ENCODE assay signal across 11 mouse cellular contexts in genomic region chr2:45089251-45089530, GRCm38 (mm10). TPM values are rescaled to one million over a fixed set of nuclear protein-coding genes. Genes with fewer than 3 reads are reported as not detected.
A peak's percentile ranks its signal among the peaks of the same experiment; 100 is the strongest.
DNase-seq lines count a peak whose midpoint lies in the region; ATAC-seq and TF ChIP-seq lines count a peak whose summit lies in the region.
"Had no signal": no experiment of that assay in that cellular context is flagged by ENCODE, and none has a peak within 500 bp of the region (broad histone marks: within the 10 kb centered on the region; RNA-seq: fewer than 3 reads in every experiment).

No protein-coding gene starts in this region.

- no peak overlapping the region for H3K4me3 ChIP-seq in heart, embryonic 15.5 days
- H3K4me3 ChIP-seq in brown adipose tissue, adult 24 weeks (ENCODE audit: insufficient read depth, low read depth, low read length) = no peak overlapping the region
- H3K4me3 ChIP-seq in forebrain, postnatal 0 days (ENCODE audit: low read depth, low read length) = no peak overlapping the region
- no peak overlapping the region for H3K4me3 ChIP-seq in midbrain, embryonic 14.5 days (replicated peaks; ENCODE audit: low read depth, low read length)
- H3K4me3 ChIP-seq: limb, embryonic 15.5 days; lung, embryonic 15.5 days had no signal

- 48% methylated on average over 3 of the region's 3 CpGs for WGBS in heart, embryonic 15.5 days
- WGBS in forebrain, postnatal 0 days = 41% methylated on average over 3 of the region's 3 CpGs
- 16% methylated on average over 3 of the region's 3 CpGs for WGBS in midbrain, embryonic 14.5 days

- H3K27me3 ChIP-seq in heart, embryonic 15.5 days = no peaks in the 10 kb centered on the region
- no peaks in the 10 kb centered on the region for H3K27me3 ChIP-seq in forebrain, postnatal 0 days (ENCODE audit: insufficient read depth, low read length)
- H3K27me3 ChIP-seq in midbrain, embryonic 14.5 days (ENCODE audit: control insufficient read depth, insufficient read depth, low read length) = no peaks in the 10 kb centered on the region
- H3K27me3 ChIP-seq: limb, embryonic 15.5 days; lung, embryonic 15.5 days had no signal

- H3K4me2 ChIP-seq in heart, embryonic 15.5 days = no peak overlapping the region
- H3K4me2 ChIP-seq in forebrain, postnatal 0 days (ENCODE audit: low read depth) = no peak overlapping the region
- H3K4me2 ChIP-seq in midbrain, embryonic 14.5 days (ENCODE audit: low read length) = peak overlapping the region; percentile 33
- H3K4me2 ChIP-seq: limb, embryonic 15.5 days; lung, embryonic 15.5 days had no signal

- H3K4me1 ChIP-seq in heart, embryonic 15.5 days (replicated peaks) = peaks cover 31% of the 10 kb centered on the region
- H3K4me1 ChIP-seq in brown adipose tissue, adult 24 weeks (ENCODE audit: control insufficient read depth, insufficient read depth, insufficient read length, low read length) = peaks cover 4% of the 10 kb centered on the region; the same call in 1 of the 2 replicates
- peaks cover 17% of the 10 kb centered on the region for H3K4me1 ChIP-seq in forebrain, postnatal 0 days (ENCODE audit: insufficient read depth)
- peaks cover 40% of the 10 kb centered on the region for H3K4me1 ChIP-seq in midbrain, embryonic 14.5 days (ENCODE audit: control insufficient read depth, insufficient read depth, low read length)

- H3K36me3 ChIP-seq in heart, embryonic 15.5 days = peaks cover 4% of the 10 kb centered on the region; the same call in 1 of the 2 replicates
- H3K36me3 ChIP-seq in forebrain, postnatal 0 days (ENCODE audit: insufficient read depth) = peaks cover 7% of the 10 kb centered on the region
- no peaks in the 10 kb centered on the region for H3K36me3 ChIP-seq in midbrain, embryonic 14.5 days (ENCODE audit: control insufficient read depth, insufficient read depth, low read length)
- H3K36me3 ChIP-seq: limb, embryonic 15.5 days had no signal

- H3K27ac ChIP-seq in heart, embryonic 15.5 days = peak overlapping the region; percentile 29; the same call in 1 of the 2 replicates
- H3K27ac ChIP-seq in brown adipose tissue, adult 24 weeks (replicated peaks; ENCODE audit: low read depth, low read length) = peak overlapping the region; percentile 51; the same call in 1 of the 2 replicates
- H3K27ac ChIP-seq in forebrain, postnatal 0 days (ENCODE audit: low read depth, low read length) = peak overlapping the region; percentile 69
- H3K27ac ChIP-seq in midbrain, embryonic 14.5 days (replicated peaks; ENCODE audit: low read depth, low read length) = peak overlapping the region; percentile 46; the same call in 1 of the 2 replicates
- H3K27ac ChIP-seq: limb, embryonic 15.5 days; lung, embryonic 15.5 days had no signal

- no peak for TF ChIP-seq CTCF in forebrain, postnatal 0 days (IDR thresholded peaks at IDR 0.05; ENCODE audit: low read depth)

- H3K9ac ChIP-seq in heart, embryonic 15.5 days = no peak overlapping the region
- no peak overlapping the region for H3K9ac ChIP-seq in forebrain, postnatal 0 days
- H3K9ac ChIP-seq in midbrain, embryonic 14.5 days (replicated peaks; ENCODE audit: low read length) = peak overlapping the region; percentile 27; the same call in 1 of the 2 replicates
- H3K9ac ChIP-seq: limb, embryonic 15.5 days; lung, embryonic 15.5 days had no signal

- ATAC-seq in heart, embryonic 15.5 days (replicated peaks; ENCODE audit: insufficient number of reproducible peaks, insufficient read depth, low FRiP score, low read depth) = no peak
- ATAC-seq in forebrain, postnatal 0 days = no peak
- ATAC-seq in midbrain, embryonic 14.5 days (ENCODE audit: low FRiP score, low TSS enrichment) = no peak

- DNase-seq in heart, postnatal 4 days = no peak
- DNase-seq in forebrain, postnatal 0 days = no peak
- no peak for DNase-seq in midbrain, embryonic 14.5 days
- no peak for DNase-seq in liver
- no peak for DNase-seq in embryo, embryonic 10.5 days (ENCODE audit: low spot score)
- DNase-seq: kidney, adult 11 months; thymus, postnatal 25 days had no signal

- no peaks in the 10 kb centered on the region for H3K9me3 ChIP-seq in heart, embryonic 15.5 days (replicated peaks)
- no peaks in the 10 kb centered on the region for H3K9me3 ChIP-seq in forebrain, postnatal 0 days (ENCODE audit: low read length)
- H3K9me3 ChIP-seq in midbrain, embryonic 14.5 days (ENCODE audit: control insufficient read depth, low read length) = no peaks in the 10 kb centered on the region
- H3K9me3 ChIP-seq: limb, embryonic 15.5 days; lung, embryonic 15.5 days had no signal

RNA-seq across cellular contexts. Expression of gene Zeb2, which starts 28.0 kb away (rescaled TPM):
- 21.4 and 28.7 TPM in 2 replicates for polyA plus RNA-seq in heart, embryonic 15.5 days (2015; fragmentation: Nextera tagmentation; extraction: Ambion mirVana)
- total RNA-seq in heart, postnatal 4 days (2021) = 10 to 100 TPM; 59.7 to 66.5 TPM
- 51.2 and 53.0 TPM in 2 replicates for polyA plus RNA-seq in brown adipose tissue, adult 24 weeks (2012; ENCODE audit: insufficient read depth, insufficient read length, missing spikeins)
- 150 and 186 TPM in 2 replicates for total RNA-seq in forebrain, postnatal 0 days (2014; rRNA removed)
- polyA plus RNA-seq in forebrain, postnatal 0 days (2015; fragmentation: Nextera tagmentation; extraction: Ambion mirVana) = 47.7 and 50.6 TPM in 2 replicates
- polyA plus RNA-seq in midbrain, embryonic 14.5 days (2014; fragmentation: Nextera tagmentation; extraction: Ambion mirVana) = 25.5 and 32.3 TPM in 2 replicates
